Mouse (Mus musculus): ENCODE measurements around the gene Gm32742.

GRCm38 (mm10) chr9:51144218-51144617 lies 21.1 kb downstream of the Gm32742 start:
- TF ChIP-seq CTCF (IDR thresholded peaks at IDR 0.05; ENCODE audit: control insufficient read depth, insufficient read depth, insufficient replicate concordance, low read depth, low read length) (no peak), POLR2A (IDR thresholded peaks at IDR 0.05; ENCODE audit: control insufficient read depth, low read depth, low read length) (no peak)
